Comparison of ENCODE assay signal across 8 mouse cellular contexts in genomic region chr7:37934770-37935182, GRCm38 (mm10).
DNase-seq lines count a peak whose midpoint lies in the region; ATAC-seq and TF ChIP-seq lines count a peak whose summit lies in the region.

No protein-coding gene starts in this region.

- H3K27ac ChIP-seq in intestine, postnatal 0 days (ENCODE audit: low read depth, low read length): no peak overlapping the region
- H3K27ac ChIP-seq in intestine, embryonic 16.5 days (ENCODE audit: low read length): no peak overlapping the region
- no peak overlapping the region for H3K27ac ChIP-seq in MEL (ENCODE audit: control insufficient read depth, low read depth, low read length)
- 0 out of 2 replicates have a peak overlapping the region, but pooled peaks have one; percentile 53 for H3K27ac ChIP-seq in hindbrain, embryonic 14.5 days

- no peak overlapping the region for H3K4me2 ChIP-seq in intestine, postnatal 0 days (replicated peaks; ENCODE audit: low read depth)
- H3K4me2 ChIP-seq in intestine, embryonic 16.5 days (ENCODE audit: low read depth, low read length): no peak overlapping the region
- no peak overlapping the region for H3K4me2 ChIP-seq in hindbrain, embryonic 14.5 days (replicated peaks)

- no peak for ATAC-seq in intestine, postnatal 0 days
- no peak for ATAC-seq in intestine, embryonic 16.5 days
- peak; percentile 61 for ATAC-seq in hindbrain, embryonic 14.5 days (ENCODE audit: low FRiP score)

- TF ChIP-seq RAD21 in MEL (IDR thresholded peaks at IDR 0.05; ENCODE audit: low read depth, low read length): peak; percentile 12

- no peak overlapping the region for H3K9ac ChIP-seq in intestine, postnatal 0 days (ENCODE audit: low read depth, low read length)
- no peak overlapping the region for H3K9ac ChIP-seq in intestine, embryonic 16.5 days (ENCODE audit: low read depth, low read length)
- H3K9ac ChIP-seq in MEL (ENCODE audit: control insufficient read depth, low read depth, low read length, poor library complexity, severe bottlenecking): no peak overlapping the region
- peak overlapping the region; percentile 3; the same call in 1 of the 2 replicates for H3K9ac ChIP-seq in hindbrain, embryonic 14.5 days

- peak; percentile 37 for DNase-seq in MEL (ENCODE audit: low read depth, low spot score)
- peak; percentile 57 for DNase-seq in cerebellum, postnatal 36 days
- peak; percentile 76 for DNase-seq in hindbrain, embryonic 14.5 days (ENCODE audit: low spot score)
- peak; percentile 36 for DNase-seq in lung, postnatal 36 days
- DNase-seq in thymus, postnatal 25 days: peak; percentile 33
- DNase-seq in gastrocnemius, adult 8-10 months (ENCODE audit: low spot score in 2 of 2): no peak

- H3K36me3 ChIP-seq in intestine, postnatal 0 days (ENCODE audit: control insufficient read depth, insufficient read depth): no peaks in the 10 kb centered on the region
- H3K36me3 ChIP-seq in intestine, embryonic 16.5 days (ENCODE audit: control insufficient read depth, insufficient read depth, low read length): no peaks in the 10 kb centered on the region
- H3K36me3 ChIP-seq in MEL (ENCODE audit: control insufficient read depth in 1 of 2, insufficient read depth in 2 of 2, low read length in 2 of 2): no peaks in the 10 kb centered on the region
- H3K36me3 ChIP-seq in hindbrain, embryonic 14.5 days (replicated peaks; ENCODE audit: control insufficient read depth, insufficient read depth): no peaks in the 10 kb centered on the region

- H3K4me3 ChIP-seq in intestine, postnatal 0 days (ENCODE audit: low read depth, low read length): no peak overlapping the region
- H3K4me3 ChIP-seq in intestine, embryonic 16.5 days (ENCODE audit: low read length): no peak overlapping the region
- H3K4me3 ChIP-seq in MEL (ENCODE audit: control insufficient read depth in 1 of 2, insufficient read depth in 1 of 2, low read depth in 2 of 2, low read length in 2 of 2): no peak overlapping the region
- H3K4me3 ChIP-seq in hindbrain, embryonic 14.5 days (replicated peaks; ENCODE audit: low read length): no peak overlapping the region

- no peaks in the 10 kb centered on the region for H3K9me3 ChIP-seq in intestine, postnatal 0 days (ENCODE audit: control insufficient read depth)
- no peaks in the 10 kb centered on the region for H3K9me3 ChIP-seq in intestine, embryonic 16.5 days (ENCODE audit: control insufficient read depth, low read length)
- H3K9me3 ChIP-seq in MEL (replicated peaks; ENCODE audit: insufficient read depth, low read length): no peaks in the 10 kb centered on the region
- H3K9me3 ChIP-seq in hindbrain, embryonic 14.5 days (ENCODE audit: control insufficient read depth, low read length): no peaks in the 10 kb centered on the region

- no peak for TF ChIP-seq POLR2A in MEL (IDR thresholded peaks at IDR 0.05; ENCODE audit: control insufficient read depth in 1 of 2, insufficient read depth in 1 of 2, low read depth in 1 of 2, low read length in 2 of 2, poor library complexity in 1 of 2)

- no peaks in the 10 kb centered on the region for H3K4me1 ChIP-seq in intestine, postnatal 0 days (replicated peaks; ENCODE audit: control insufficient read depth, insufficient read depth, low read length)
- peaks cover 14% of the 10 kb centered on the region for H3K4me1 ChIP-seq in intestine, embryonic 16.5 days (ENCODE audit: control insufficient read depth, insufficient read depth, low read length)
- no peaks in the 10 kb centered on the region for H3K4me1 ChIP-seq in MEL (ENCODE audit: control insufficient read depth in 1 of 2, insufficient read depth in 2 of 2, low read length in 2 of 2)
- peaks cover 32% of the 10 kb centered on the region for H3K4me1 ChIP-seq in hindbrain, embryonic 14.5 days (replicated peaks; ENCODE audit: control insufficient read depth, insufficient read depth, low read length)

- TF ChIP-seq EP300 in MEL (IDR thresholded peaks at IDR 0.05; ENCODE audit: low read depth in 1 of 2, low read length in 2 of 2): no peak

- 38% methylated on average over 5 of the region's 5 CpGs for WGBS in intestine, postnatal 0 days
- 35% methylated on average over 5 of the region's 5 CpGs for WGBS in intestine, embryonic 16.5 days
- WGBS in hindbrain, embryonic 14.5 days: 5% methylated on average over 5 of the region's 5 CpGs

- peak; percentile 81 for TF ChIP-seq CTCF in intestine, postnatal 0 days (IDR thresholded peaks at IDR 0.05; ENCODE audit: low read depth)
- TF ChIP-seq CTCF in MEL (IDR thresholded peaks at IDR 0.05 in 2 of 3, conservative IDR thresholded peaks at IDR 0.05 in 1 of 3; ENCODE audit: control insufficient read depth in 1 of 3, insufficient read depth in 1 of 3, low read depth in 2 of 3, low read length in 3 of 3, poor library complexity in 1 of 3, severe bottlenecking in 1 of 3): peak; percentile 51 to 65 (median 56)

- H3K27me3 ChIP-seq in intestine, postnatal 0 days (replicated peaks; ENCODE audit: control insufficient read depth, insufficient read depth, low read length): no peaks in the 10 kb centered on the region
- no peaks in the 10 kb centered on the region for H3K27me3 ChIP-seq in intestine, embryonic 16.5 days (replicated peaks; ENCODE audit: control insufficient read depth, insufficient read depth, low read length)
- no peaks in the 10 kb centered on the region for H3K27me3 ChIP-seq in MEL (ENCODE audit: control insufficient read depth in 1 of 2, insufficient read depth in 2 of 2, low read length in 2 of 2)
- H3K27me3 ChIP-seq in hindbrain, embryonic 14.5 days (ENCODE audit: control insufficient read depth, insufficient read depth, low read length): no peaks in the 10 kb centered on the region

- no peaks in the 10 kb centered on the region for H3K79me2 ChIP-seq in MEL (ENCODE audit: control insufficient read depth, insufficient read depth, low read length, poor library complexity)

TF ChIP-seq in MEL, 35 proteins besides CTCF, POLR2A, EP300 and RAD21:
- no peak for TF ChIP-seq MAFK (IDR thresholded peaks at IDR 0.05; ENCODE audit: borderline replicate concordance, low read depth, low read length)
- TF ChIP-seq SMC3 (IDR thresholded peaks at IDR 0.05; ENCODE audit: low read depth, low read length): peak; percentile 22
- peak; percentile 53; the same call in 1 of the 2 replicates for TF ChIP-seq ZNF384 (IDR thresholded peaks at IDR 0.05; ENCODE audit: low read depth, low read length)
- no peak for TF ChIP-seq MYB (IDR thresholded peaks at IDR 0.05; ENCODE audit: low read depth, low read length)

Comparison
In these comparisons a context has a peak if more than half of its experiments do, and no peak if none do; other contexts are left out.
1. DNase-seq: peak in MEL (single experiment), cerebellum, postnatal 36 days (2 of 2), hindbrain, embryonic 14.5 days (single experiment), lung, postnatal 36 days (single experiment) and thymus, postnatal 25 days (single experiment); none in gastrocnemius, adult 8-10 months (0 of 2).